Mouse (Mus musculus) heart, embryonic 15.5 days (tissue): ENCODE data around the gene 2310009B15Rik. TPM values are rescaled to one million over a fixed set of nuclear protein-coding genes. Genes with fewer than 3 reads are reported as not detected.

Experiments used
- polyA plus RNA-seq: library from polyadenylated mRNA; unstranded; fragments of >200 nt; fragmentation: Nextera tagmentation; extraction: Ambion mirVana; gene quantifications from 2 replicates; pipeline ENCODE4 v1.2.1, GENCODE M21; 2015

Gene 2310009B15Rik
- polyA plus RNA-seq, 1 experiment from 2014 or later, result 29.1 TPM

Other genes with a start within 250 kb of the 2310009B15Rik start
- gene Nek7, start 236.7 kb downstream of the 2310009B15Rik start, polyA plus RNA-seq, result 44.4 and 45.7 TPM in 2 replicates
- 0.18 and 0.24 TPM in 2 replicates for gene Lhx9, start 8.3 kb downstream of the 2310009B15Rik start, polyA plus RNA-seq
- gene Dennd1b, start 106.6 kb upstream of the 2310009B15Rik start, polyA plus RNA-seq, result 13.0 and 14.8 TPM in 2 replicates